Mouse (Mus musculus) thymus, postnatal 4 days (tissue): ENCODE data around the gene Pla2g4f.

Experiments used
- DNase-seq: peaks from one replicate; pipeline ENCODE4 v3.0.0; 2021

The Pla2g4f gene

DNA sequence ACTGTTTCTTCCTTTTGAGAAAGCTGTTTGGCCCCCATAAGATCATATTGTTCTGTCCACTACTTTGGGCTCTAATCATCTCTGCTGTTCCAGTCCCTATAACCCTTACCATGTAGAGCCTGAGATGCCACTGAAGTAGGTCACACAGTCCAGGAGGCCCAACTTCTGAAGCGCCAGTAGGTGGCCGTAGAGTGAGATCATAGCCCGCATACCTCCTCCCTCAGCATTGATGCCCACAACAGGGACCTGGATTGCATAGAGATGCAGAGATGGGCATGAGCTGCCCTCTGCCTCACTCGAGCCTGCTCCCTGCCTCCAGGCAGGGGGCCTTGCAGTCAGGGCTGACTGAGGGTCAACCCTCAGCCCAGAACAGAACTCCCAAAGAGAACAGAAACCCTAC lies 37.0 kb downstream of the Pla2g4f start:
- no peak for DNase-seq

GRCm38 (mm10) chr2:120268635-120269034 lies 45.3 kb downstream of the Pla2g4f start:
- peak; percentile 57 for DNase-seq

DNA sequence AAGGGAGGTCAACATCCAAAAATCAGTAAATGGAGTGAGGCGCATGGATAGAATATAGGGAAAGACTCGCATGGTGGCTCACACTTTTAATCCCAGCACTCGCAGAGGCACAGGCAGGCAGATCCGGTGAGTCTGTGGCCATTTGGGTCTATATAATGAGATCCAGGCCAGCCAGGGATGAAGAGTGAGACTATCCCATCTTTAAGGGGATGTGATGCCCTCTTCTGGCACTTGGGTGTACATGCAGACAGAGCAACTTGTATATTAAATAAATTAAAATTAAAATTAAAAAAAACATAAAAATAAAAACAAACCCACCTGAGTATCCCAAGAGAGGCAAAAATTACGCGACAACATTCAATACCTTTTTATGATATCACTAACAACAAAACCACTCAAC lies 48.4 kb downstream of the Pla2g4f start:
- DNase-seq: no peak

- DNase-seq: no peak
Measured at GRCm38 (mm10) chr2:120264858-120265257, 49.1 kb downstream of the Pla2g4f start.

DNA sequence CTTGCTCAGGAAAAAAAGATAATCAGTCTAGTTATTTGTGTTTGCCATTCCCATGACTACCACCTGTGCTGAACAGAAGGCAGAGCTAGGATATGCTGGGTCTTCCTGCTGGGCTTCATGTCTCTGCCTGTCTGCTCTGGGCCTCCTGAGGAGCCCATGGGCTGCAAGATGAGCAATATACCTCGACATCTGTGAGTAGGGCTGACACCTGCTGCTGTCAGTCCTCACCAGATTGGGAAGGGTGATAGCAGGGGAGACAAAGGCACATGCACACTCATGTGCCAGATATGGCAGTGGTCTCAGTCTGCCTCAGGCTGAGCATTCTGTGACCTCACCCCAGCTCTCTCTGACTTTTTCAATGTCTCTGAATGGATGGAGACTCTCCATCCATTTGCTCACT lies 51.1 kb downstream of the Pla2g4f start:
- DNase-seq: no peak

- no peak for DNase-seq
Measured at GRCm38 (mm10) chr2:120261346-120261745, 52.6 kb downstream of the Pla2g4f start.

DNA sequence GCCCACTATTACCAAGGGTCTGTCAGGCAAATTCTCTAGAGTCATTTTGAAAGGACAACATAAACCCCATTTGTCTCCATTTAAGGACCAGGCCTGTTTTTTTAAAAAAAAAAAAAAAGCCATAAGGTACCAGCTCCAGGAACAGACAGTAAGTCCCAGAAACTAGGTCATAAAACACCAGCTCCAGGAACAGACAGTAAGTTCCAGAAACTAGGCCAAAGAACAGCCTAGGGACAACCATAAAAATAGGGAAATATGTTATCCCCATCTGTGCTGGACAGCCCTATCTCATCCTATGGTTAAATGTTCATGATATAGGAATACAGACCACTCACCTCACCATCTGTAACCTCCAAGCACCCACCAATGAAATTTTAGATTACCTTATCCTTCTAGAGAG lies 57.7 kb downstream of the Pla2g4f start:
- DNase-seq: no peak

DNA sequence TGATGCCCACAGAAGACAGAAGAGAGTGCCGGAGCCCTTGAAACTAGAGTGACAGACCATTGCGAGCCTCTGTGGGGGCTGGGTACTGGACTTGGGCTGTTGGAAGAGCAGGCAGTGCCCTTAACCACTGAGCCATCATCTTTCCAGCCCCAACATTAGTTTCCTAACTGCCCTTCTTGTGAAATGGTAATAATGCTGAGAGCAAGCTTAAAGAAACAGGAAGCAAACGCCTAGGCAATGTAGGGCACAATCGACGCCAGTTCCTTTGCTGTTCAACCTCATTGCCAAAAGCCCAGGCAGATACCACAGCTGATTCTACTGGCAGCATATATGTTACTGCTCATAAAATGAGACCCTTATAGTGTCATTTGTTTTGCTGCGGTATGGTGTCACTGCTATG lies 61.3 kb downstream of the Pla2g4f start:
- no peak for DNase-seq
